Mouse (Mus musculus): ENCODE measurements around the gene Kcnq1.

GRCm38 (mm10) chr7:143254901-143255300, 148.7 kb downstream of the Kcnq1 start:
- TF ChIP-seq CTCF (IDR thresholded peaks at IDR 0.05; ENCODE audit: extremely low read depth, insufficient read length, insufficient replicate concordance, low read depth, low read length) (no peak), POLR2A (IDR thresholded peaks at IDR 0.05; ENCODE audit: low read depth, low read length) (no peak)
